Mouse (Mus musculus) lung, embryonic 15.5 days (tissue): ENCODE results near the gene Syne3. TPM values are rescaled to one million over a fixed set of nuclear protein-coding genes. Genes with fewer than 3 reads are reported as not detected.

Experiments
- ATAC-seq: fragments of 200-750 bp; cut with Nextera tagmentation; 2 replicates; pipeline ENCODE4 v1.8.0; 2017; ENCODE audit warnings: moderate number of reproducible peaks, borderline replicate concordance; ENCODE audit not compliant: low FRiP score, low TSS enrichment; ENCODE audit errors: extremely low read depth
- H3K27ac ChIP-seq: fragments of 300-500 bp; sonication (generic); 2 replicates; pipeline ENCODE4 v1.5.1; 2015; ENCODE audit warnings: moderate library complexity, mild to moderate bottlenecking, inconsistent platforms
- H3K27me3 ChIP-seq: fragments of 300-500 bp; sonication (generic); 2 replicates; pipeline ENCODE4 v1.6.1; 2015; ENCODE audit warnings: inconsistent platforms
- H3K36me3 ChIP-seq: fragments of 300-500 bp; sonication (generic); 2 replicates; pipeline ENCODE4 v1.6.1; 2015; ENCODE audit warnings: inconsistent platforms
- H3K4me1 ChIP-seq: fragments of 300-500 bp; sonication (generic); 2 replicates; pipeline ENCODE4 v1.6.1; 2015; ENCODE audit warnings: inconsistent platforms
- H3K4me2 ChIP-seq: fragments of 300-500 bp; sonication (generic); 2 replicates; pipeline ENCODE4 v1.6.1; 2015; ENCODE audit warnings: inconsistent platforms, mild to moderate bottlenecking, moderate library complexity
- H3K4me3 ChIP-seq: fragments of 300-500 bp; sonication (generic); 2 replicates; pipeline ENCODE4 v1.5.1; 2015; ENCODE audit warnings: mild to moderate bottlenecking, inconsistent platforms
- H3K9ac ChIP-seq: fragments of 300-500 bp; sonication (generic); 2 replicates; pipeline ENCODE4 v1.6.1; 2015; ENCODE audit warnings: inconsistent platforms
- H3K9me3 ChIP-seq: fragments of 300-500 bp; sonication (generic); 2 replicates; pipeline ENCODE4 v1.6.1; 2016; ENCODE audit warnings: inconsistent platforms
- WGBS: fragments of 180-500 bp; shearing (Covaris S2); methylation state at CpG from one replicate; pipeline ENCODE4 v1.1.7; 2015; 5-methylcytosine and 5-hydroxymethylcytosine counted together
- polyA plus RNA-seq: library from polyadenylated mRNA; unstranded; fragments of >200 nt; fragmentation: Nextera tagmentation; extraction: Ambion mirVana; gene quantifications from 2 replicates; pipeline ENCODE4 v1.2.1, GENCODE M21; 2015

The Syne3 gene
- polyA plus RNA-seq, 1 experiment from 2014 or later: 0.81 TPM

DNA sequence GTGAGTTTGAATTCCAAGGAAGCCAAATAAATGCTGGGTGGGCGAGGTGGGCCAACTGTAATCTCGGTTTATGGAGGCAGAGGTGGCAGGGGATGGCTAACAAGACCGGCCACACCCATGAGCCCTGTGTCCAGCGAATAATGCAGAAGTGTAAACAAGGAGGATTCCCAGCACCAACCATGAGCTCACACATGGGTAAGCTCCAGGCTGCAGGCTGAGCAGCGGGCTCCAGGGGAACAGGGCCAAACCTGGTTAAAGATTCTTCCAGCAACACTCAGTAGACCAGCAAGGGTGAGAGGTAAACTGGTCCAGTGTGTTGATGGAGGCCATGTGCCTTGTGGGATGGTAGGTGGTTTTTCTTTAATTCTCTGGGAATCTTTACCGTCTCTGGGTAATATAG, 53.2 kb downstream of the Syne3 start:
- Histone ChIP-seq H3K36me3 (no peaks in the 10 kb centered on the region), H3K4me1 (no peaks in the 10 kb centered on the region), H3K27ac (no peak overlapping the region), H3K9ac (no peak overlapping the region), H3K4me3 (no peak overlapping the region), H3K27me3 (peaks cover 30% of the 10 kb centered on the region), H3K9me3 (no peaks in the 10 kb centered on the region), H3K4me2 (no peak overlapping the region)
- ATAC-seq: no peak
- WGBS: 59% methylated on average over 6 of the region's 6 CpGs

DNA sequence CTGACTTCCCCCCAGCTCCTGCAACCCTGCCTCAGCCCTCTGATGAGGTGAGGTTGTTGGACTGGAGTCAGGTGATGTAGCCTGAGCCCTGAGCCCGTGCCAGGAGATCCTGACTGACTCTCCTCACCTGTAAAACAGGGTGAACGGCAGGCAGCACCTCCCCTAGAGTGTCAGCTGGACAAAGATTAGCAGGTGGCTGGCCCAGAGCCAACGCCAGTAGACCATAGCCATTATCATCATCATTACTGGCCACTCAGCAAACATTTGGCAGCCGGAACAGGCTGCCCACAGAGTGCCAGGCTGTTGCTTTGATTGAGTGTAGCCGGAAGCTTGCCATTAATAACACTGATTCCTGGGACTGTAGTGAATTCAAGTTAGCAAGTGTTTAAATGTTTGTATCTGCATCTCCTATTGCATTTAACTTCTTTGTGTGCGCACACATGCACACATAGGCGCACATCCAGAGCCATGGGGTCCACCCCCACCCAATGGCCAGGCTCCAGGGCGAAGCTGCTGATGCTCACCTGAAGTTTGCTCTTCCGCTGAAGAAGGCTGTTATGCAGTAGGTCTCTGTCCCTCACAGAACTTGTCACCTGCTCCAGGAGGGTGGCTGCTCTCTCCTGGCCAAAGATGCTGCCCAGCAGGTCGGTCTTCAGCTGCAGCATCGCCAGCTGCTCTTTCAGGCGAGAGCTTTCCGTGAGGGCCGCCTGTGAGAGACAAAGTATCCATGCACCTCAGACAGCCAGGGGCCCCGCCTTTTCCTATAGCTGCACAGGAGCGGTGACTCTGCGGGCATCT, 54.4 kb downstream of the Syne3 start:
- no peaks in the 10 kb centered on the region for H3K4me1 ChIP-seq
- H3K9me3 ChIP-seq: no peaks in the 10 kb centered on the region
- peaks cover 26% of the 10 kb centered on the region for H3K27me3 ChIP-seq
- no peak for ATAC-seq
- 49% methylated on average over 17 of the region's 17 CpGs for WGBS
- no peak overlapping the region for H3K9ac ChIP-seq
- no peak overlapping the region for H3K27ac ChIP-seq
- no peak overlapping the region for H3K4me2 ChIP-seq
- H3K4me3 ChIP-seq: no peak overlapping the region
- H3K36me3 ChIP-seq: no peaks in the 10 kb centered on the region

DNA sequence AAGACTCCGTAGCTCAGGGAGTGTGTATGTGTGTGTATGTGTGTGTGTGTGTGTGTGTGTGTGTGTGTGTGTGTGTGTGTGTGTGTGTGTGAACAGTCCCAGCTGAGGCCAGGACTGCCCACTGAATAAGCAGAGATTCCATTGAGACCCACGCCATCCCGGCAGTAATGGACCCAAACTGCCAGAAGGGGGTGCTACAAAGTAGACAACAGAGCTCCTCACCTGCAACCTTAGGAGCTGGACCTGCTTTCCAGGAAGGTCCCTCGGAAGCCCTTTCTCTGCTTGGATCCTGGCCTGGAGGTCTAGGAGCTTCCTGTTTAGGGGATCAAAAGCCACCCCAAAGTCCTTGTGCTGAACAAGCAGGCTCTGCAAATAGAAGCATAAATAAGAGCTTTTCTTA, 55.7 kb downstream of the Syne3 start:
- Histone ChIP-seq H3K4me3 (no peak overlapping the region), H3K36me3 (no peaks in the 10 kb centered on the region), H3K4me1 (no peaks in the 10 kb centered on the region), H3K27ac (no peak overlapping the region), H3K27me3 (peaks cover 19% of the 10 kb centered on the region; the same call in 1 of the 2 replicates), H3K9me3 (no peaks in the 10 kb centered on the region), H3K9ac (no peak overlapping the region), H3K4me2 (no peak overlapping the region)
- 22% methylated on average over 4 of the region's 4 CpGs for WGBS
- no peak; the same call in 1 of the 2 replicates for ATAC-seq

DNA sequence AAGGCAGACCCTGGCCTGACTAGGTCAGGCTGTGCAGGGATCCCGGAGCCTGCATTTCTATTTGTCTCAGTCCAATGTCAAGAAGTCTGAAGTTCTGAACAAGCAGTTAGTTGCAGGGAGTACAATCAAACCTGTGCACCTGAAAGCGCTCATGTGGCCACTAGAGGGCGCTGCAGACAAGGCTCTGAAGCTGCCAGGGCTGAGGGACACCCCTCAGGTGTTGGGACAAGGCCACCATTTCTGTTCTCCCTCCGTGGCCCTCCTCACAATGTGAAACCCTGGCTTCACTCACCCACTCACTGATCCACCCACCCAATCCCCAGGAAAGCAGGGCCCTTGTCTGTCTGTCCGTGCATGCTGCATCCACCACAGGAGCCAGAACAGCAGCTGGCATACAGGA, 57.2 kb downstream of the Syne3 start:
- H3K27ac ChIP-seq: no peak overlapping the region
- H3K9me3 ChIP-seq: no peaks in the 10 kb centered on the region
- H3K27me3 ChIP-seq: peaks cover 9% of the 10 kb centered on the region; the same call in 1 of the 2 replicates
- no peak overlapping the region for H3K4me2 ChIP-seq
- no peaks in the 10 kb centered on the region for H3K36me3 ChIP-seq
- H3K4me3 ChIP-seq: no peak overlapping the region
- no peak overlapping the region for H3K9ac ChIP-seq
- no peaks in the 10 kb centered on the region for H3K4me1 ChIP-seq
- ATAC-seq: no peak
- 15% methylated on average over 5 of the region's 5 CpGs for WGBS

DNA sequence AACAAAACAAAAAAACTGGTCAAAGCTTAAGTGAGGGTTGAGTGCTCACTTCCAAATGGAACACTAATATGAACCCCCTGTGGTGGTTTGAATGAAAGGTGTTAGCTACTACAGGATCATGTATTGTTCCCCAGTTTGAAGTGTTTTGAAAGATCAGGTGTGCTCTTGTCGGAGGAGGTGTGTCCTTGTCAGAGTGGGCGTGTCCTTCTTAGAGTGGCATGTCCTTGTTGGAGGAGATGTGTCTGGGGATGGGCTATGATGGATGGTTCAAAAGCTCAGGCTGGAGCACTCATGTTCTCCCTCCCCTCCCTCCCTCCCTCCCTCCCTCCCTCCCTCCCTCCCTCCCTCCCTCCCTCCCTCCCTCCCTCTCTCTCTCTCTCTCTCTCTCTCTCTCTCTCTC, 61.7 kb downstream of the Syne3 start:
- Histone ChIP-seq H3K9me3 (no peaks in the 10 kb centered on the region), H3K27ac (no peak overlapping the region), H3K9ac (no peak overlapping the region), H3K27me3 (0 out of 2 replicates have a peak, but pooled peaks cover 2% of the 10 kb centered on the region), H3K4me1 (no peaks in the 10 kb centered on the region), H3K4me2 (no peak overlapping the region), H3K4me3 (no peak overlapping the region), H3K36me3 (no peaks in the 10 kb centered on the region)
- no peak for ATAC-seq
- WGBS: 52% methylated on average over 2 of the region's 2 CpGs

DNA sequence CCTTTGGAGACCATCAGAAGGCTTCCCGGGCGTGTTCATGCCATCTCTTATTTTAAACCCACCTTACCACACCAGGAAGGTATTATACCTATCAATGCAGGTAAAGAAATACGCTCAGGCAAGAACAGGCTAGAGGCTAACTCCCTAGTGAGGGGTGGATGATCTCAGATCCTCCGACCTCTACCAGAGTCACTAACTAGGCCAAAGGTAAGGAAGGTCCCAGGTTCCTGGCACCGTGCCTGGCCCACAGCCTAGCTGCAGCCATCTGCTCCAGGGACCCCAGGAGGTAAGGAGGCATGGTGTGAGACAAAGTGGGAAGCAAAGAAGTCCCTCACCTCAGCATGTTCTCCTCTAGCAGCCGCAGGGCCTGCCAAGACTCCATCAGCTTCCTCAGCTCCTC, 63.4 kb downstream of the Syne3 start:
- no peak for ATAC-seq
- WGBS: 92% methylated on average over 6 of the region's 6 CpGs
- no peak overlapping the region for H3K4me2 ChIP-seq

DNA sequence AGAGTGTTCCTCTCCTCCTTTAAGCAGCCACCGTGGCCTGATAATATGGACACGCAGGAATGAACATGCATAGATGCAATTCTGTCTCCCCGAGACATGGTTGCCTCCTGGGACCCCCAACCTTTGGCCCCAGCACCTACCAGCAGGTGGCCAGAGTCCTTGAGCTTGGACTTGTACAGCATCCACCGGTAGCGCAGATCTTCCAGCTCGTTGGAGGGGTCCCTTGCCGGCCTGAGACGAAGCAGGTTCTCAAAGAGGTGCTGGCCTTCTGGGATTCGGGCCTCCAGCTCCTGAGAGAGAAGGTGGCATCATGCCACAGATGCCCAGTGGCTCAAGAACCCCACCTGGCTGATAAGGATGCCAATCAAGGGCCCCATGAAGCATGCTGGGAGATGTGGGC, 69.1 kb downstream of the Syne3 start:
- no peak overlapping the region for H3K27ac ChIP-seq
- H3K36me3 ChIP-seq: no peaks in the 10 kb centered on the region
- 82% methylated on average over 9 of the region's 9 CpGs for WGBS
- no peaks in the 10 kb centered on the region for H3K27me3 ChIP-seq
- ATAC-seq: no peak
- H3K9me3 ChIP-seq: peaks cover 4% of the 10 kb centered on the region; the same call in 1 of the 2 replicates
- no peak overlapping the region for H3K9ac ChIP-seq
- no peak overlapping the region for H3K4me3 ChIP-seq
- no peak overlapping the region for H3K4me2 ChIP-seq
- H3K4me1 ChIP-seq: 0 out of 2 replicates have a peak, but pooled peaks cover 5% of the 10 kb centered on the region

More for the DNA sequence above, 63.4 kb downstream of the Syne3 start:
- no peaks in the 10 kb centered on the region for H3K27me3 ChIP-seq
- H3K27ac ChIP-seq: no peak overlapping the region
- H3K36me3 ChIP-seq: no peaks in the 10 kb centered on the region
- H3K9ac ChIP-seq: no peak overlapping the region
- no peaks in the 10 kb centered on the region for H3K9me3 ChIP-seq
- H3K4me1 ChIP-seq: no peaks in the 10 kb centered on the region
- no peak overlapping the region for H3K4me3 ChIP-seq

DNA sequence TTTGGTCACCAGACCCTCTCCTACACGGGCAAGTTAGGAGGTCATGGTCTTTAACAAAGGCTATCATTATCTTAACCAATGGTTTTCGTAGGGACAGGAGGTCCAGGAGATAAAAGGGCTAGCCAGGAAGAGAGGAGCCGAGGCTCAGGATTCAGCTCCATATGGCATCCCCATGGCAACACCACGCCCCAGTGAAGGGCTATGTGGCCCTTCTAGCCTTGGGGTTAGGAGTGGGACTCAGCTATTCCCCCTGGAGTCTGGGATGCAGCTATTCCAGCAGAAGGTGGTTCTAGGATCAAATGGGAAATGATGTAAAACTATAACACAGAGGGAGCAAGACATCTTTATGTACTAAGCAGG, 69.6 kb downstream of the Syne3 start:
- no peak overlapping the region for H3K4me3 ChIP-seq
- no peaks in the 10 kb centered on the region for H3K36me3 ChIP-seq
- no peak overlapping the region for H3K27ac ChIP-seq
- 0 out of 2 replicates have a peak, but pooled peaks have one; percentile 24 for ATAC-seq
- WGBS: 8% methylated on average over 4 of the region's 4 CpGs
- 0 out of 2 replicates have a peak, but pooled peaks cover 5% of the 10 kb centered on the region for H3K4me1 ChIP-seq
- H3K9me3 ChIP-seq: peaks cover 4% of the 10 kb centered on the region; the same call in 1 of the 2 replicates
- no peak overlapping the region for H3K4me2 ChIP-seq
- H3K9ac ChIP-seq: no peak overlapping the region
- no peaks in the 10 kb centered on the region for H3K27me3 ChIP-seq

DNA sequence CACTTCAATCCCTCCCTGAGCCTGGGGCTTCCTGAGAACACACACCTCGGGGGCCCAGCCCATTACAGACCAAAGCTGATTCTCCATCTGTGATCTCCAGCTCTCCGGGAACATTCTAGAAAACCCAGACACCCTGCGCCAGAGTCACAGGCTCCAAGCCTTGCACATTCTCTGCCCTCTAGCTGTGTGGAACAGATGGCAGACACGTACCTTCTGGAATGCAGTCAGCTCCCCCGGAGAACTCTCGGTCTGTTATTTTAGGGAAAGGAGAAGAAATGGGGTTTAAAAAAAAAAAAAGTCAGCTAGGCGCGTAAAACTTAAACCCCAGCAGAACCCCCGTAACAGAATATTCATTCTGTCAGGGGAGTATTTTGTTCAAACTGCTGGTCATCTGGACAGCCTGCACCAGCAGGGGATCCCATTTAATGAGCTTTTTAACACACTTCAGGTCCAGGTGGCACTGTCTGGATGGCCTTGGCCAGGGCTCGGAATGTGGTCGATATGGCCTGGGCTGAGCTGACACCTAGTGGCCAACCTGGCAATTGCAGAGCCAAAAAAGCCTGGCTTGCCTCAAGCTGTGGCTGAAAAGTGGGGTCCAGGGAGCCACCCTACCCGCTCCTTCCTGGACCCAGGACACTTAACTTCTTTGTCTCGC, 70.1 kb downstream of the Syne3 start:
- no peak overlapping the region for H3K4me2 ChIP-seq
- peaks cover 4% of the 10 kb centered on the region; the same call in 1 of the 2 replicates for H3K9me3 ChIP-seq
- peak; percentile 47; the same call in 1 of the 2 replicates for ATAC-seq
- no peak overlapping the region for H3K9ac ChIP-seq
- 0 out of 2 replicates have a peak, but pooled peaks cover 5% of the 10 kb centered on the region for H3K4me1 ChIP-seq
- H3K36me3 ChIP-seq: no peaks in the 10 kb centered on the region
- WGBS: 31% methylated on average over 13 of the region's 13 CpGs
- H3K4me3 ChIP-seq: no peak overlapping the region
- no peak overlapping the region for H3K27ac ChIP-seq
- H3K27me3 ChIP-seq: no peaks in the 10 kb centered on the region

DNA sequence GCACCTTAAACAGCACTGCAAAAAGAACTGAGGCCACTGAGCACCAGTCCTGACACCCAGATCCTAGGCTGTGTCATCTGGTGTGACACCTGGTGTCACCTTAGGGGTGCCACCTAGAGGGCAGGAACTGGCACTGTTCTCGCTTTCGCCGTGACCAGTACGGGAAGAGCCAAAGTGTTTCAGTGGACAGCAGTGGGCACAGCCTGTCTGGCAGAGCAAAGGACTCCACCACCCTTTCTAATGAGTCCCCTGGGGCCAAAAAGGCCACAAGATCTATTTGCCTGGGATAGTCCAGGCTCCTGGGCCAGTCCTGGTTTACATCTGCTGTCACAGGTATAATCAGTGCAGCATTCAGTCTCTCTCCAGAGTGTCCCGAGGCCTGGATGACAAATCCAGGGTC, 70.7 kb downstream of the Syne3 start:
- Histone ChIP-seq H3K4me2 (no peak overlapping the region), H3K9ac (no peak overlapping the region), H3K27me3 (no peaks in the 10 kb centered on the region), H3K9me3 (peaks cover 4% of the 10 kb centered on the region; the same call in 1 of the 2 replicates), H3K27ac (no peak overlapping the region), H3K4me3 (no peak overlapping the region), H3K36me3 (no peaks in the 10 kb centered on the region), H3K4me1 (0 out of 2 replicates have a peak, but pooled peaks cover 5% of the 10 kb centered on the region)
- ATAC-seq: no peak
- 60% methylated on average over 5 of the region's 5 CpGs for WGBS

DNA sequence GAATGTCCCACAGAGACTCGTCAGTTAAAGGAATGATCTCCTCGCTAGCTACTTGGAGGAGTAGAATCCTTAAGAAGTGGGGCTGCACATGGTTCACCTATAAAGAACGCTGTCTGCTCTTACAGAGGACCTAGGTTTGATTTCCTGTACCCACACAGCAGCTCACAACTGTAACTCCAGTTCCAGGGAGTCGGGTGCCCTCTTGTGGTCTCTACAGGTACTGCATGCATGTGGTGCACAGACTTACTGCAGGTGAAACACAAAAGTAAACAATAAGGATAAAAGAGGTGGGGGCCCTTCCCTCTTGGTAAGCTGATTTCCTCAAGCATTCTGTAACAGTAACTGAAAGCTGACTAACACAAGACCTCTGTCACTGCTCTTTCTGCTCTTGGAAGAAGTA, 73.4 kb downstream of the Syne3 start:
- no peaks in the 10 kb centered on the region for H3K36me3 ChIP-seq
- H3K4me2 ChIP-seq: no peak overlapping the region
- H3K4me3 ChIP-seq: no peak overlapping the region
- no peak overlapping the region for H3K9ac ChIP-seq
- no peak overlapping the region for H3K27ac ChIP-seq
- peaks cover 4% of the 10 kb centered on the region; the same call in 1 of the 2 replicates for H3K9me3 ChIP-seq
- no peak for ATAC-seq
- 73% methylated on average over 4 of the region's 4 CpGs for WGBS
- H3K4me1 ChIP-seq: 0 out of 2 replicates have a peak, but pooled peaks cover 5% of the 10 kb centered on the region
- no peaks in the 10 kb centered on the region for H3K27me3 ChIP-seq

DNA sequence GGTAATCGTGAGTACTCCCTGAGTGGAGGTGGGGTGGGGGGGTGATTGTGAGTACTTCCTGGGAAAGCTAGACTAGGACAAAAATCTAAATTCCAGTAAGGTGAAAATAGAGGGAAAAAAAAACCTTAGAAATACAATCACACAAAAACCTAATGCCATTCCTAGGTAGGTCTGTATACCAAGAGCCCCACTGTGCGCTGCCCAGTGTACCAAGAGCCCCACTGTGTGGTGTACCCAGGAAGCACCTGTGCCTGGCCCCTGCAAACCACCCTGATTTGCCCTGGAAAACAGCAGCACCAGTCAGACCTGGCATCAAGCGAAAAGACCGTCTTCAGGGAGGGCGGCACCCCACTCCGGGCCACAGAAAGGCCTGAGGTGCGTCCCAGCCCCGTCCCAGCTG, 74.5 kb downstream of the Syne3 start:
- Histone ChIP-seq H3K36me3 (no peaks in the 10 kb centered on the region), H3K27ac (no peak overlapping the region), H3K4me2 (no peak overlapping the region), H3K4me1 (0 out of 2 replicates have a peak, but pooled peaks cover 5% of the 10 kb centered on the region), H3K9me3 (peaks cover 4% of the 10 kb centered on the region; the same call in 1 of the 2 replicates), H3K27me3 (no peaks in the 10 kb centered on the region), H3K4me3 (no peak overlapping the region), H3K9ac (no peak overlapping the region)
- 81% methylated on average over 8 of the region's 8 CpGs for WGBS
- no peak for ATAC-seq
